Mouse (Mus musculus) erythroid progenitor cell, adult 5-6 weeks (primary cell): Measurements from ENCODE around the gene Gm9887. TPM values are rescaled to one million over a fixed set of nuclear protein-coding genes. Genes with fewer than 3 reads are reported as not detected.

ENCODE experiments used
- ATAC-seq: replicated peaks from 2 replicates; pipeline ENCODE4 v1.8.0; 2016; ENCODE audit warnings: moderate number of reproducible peaks, mild to moderate bottlenecking, moderate TSS enrichment, inconsistent platforms; ENCODE audit not compliant: poor library complexity, low FRiP score, severe bottlenecking
- total RNA-seq, 2 experiments: library from RNA; stranded (forward) in 1 of 2; stranded (reverse) in 1 of 2; fragments of 150-400 nt in 1 of 2; fragments of 186-747, 209-891 nt in 1 of 2; gene quantifications; 2 replicates each; pipeline versions ENCODE4 v1.2.3 to v1.2.4; 2015 to 2017; ENCODE audit warnings: low replicate concordance in 2 of 2

Gm9887 gene
- total RNA-seq, 2 experiments from 2014 or later = not detected

- 0 out of 2 replicates have a peak, but pooled peaks have one; percentile 5 for ATAC-seq
Measured at GRCm38 (mm10) chr12:69362388-69362787, 9.9 kb downstream of the Gm9887 start.

DNA sequence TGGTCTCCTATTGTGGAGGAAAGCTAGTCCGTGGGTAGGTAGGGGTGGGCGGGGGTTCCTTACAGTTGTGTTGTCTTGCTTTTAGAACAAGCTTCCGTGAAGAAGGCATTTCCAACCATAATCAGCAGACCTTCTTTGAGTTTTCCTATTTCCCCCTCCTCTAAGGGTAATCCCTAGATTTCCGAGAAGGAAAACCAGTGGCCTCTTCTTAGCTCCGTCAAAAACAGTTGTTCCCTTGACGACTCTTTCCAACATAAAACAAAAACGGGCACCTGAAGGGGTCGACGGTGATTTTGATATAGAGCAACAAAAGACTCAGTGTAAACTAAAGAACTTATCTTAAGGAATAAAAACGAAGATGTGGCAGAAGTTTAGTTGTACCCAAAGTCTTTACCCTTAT is 10.3 kb downstream of the Gm9887 start:
- ATAC-seq = no peak

- peak; percentile 82 for ATAC-seq
Measured at GRCm38 (mm10) chr12:69360997-69361899, 11.0 kb downstream of the Gm9887 start.

GRCm38 (mm10) chr12:69360655-69360996 is 11.6 kb downstream of the Gm9887 start:
- no peak for ATAC-seq

DNA sequence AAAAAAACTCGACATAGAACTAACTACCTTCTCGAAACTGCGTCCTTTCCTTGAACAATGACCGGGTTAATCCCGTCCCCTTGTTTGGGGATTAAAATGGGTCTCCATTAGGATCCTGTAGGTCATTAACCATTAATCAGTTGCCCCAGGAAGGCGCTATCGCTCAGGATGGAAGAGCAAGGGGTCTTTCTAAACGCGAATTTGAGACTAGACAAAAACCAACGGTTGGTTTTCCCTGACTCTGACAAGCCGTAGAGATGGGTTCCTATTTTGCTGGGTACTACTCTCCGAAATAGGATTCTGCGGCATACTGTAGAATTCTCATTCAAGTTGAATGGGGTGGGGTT is 15.0 kb downstream of the Gm9887 start:
- peak; percentile 36 for ATAC-seq

DNA sequence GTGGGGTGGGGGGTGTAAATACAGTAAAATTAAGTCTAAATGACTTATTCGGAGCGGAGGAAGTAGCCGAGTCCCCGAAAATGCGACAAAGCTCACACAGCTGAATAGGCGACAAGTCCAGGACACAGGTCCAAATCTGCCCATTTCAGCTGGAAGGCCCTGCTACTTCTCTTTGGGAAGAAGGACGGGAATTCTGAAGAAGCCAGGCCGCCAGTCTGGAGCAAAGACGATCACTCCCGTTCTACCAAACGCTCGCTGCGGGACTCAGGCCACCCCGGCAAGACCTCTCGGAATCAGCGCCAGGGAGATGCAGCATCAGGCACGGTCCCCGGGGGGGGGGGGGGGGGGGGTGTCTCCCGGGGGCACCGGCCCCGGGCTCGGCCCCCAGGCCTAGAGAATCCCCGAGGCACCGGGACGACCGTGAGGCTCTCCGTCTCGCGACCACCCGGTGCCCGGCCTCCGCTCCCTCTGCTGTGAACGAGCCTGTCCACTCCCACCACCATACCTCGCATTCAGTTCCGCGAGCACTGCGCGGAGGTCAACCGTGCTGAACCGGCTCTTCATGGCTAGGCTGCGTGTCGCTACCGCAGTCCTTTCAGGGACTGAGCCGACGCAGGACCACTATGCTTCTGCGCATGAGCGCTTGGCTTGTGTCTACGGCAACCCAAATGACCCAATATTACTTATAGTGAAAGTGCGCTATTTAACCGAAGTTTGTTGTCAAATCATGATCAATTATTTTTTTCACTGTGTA is 15.5 kb downstream of the Gm9887 start, which contains the start of gene Nemf:
TSS of gene Nemf (minus strand) at position 620 of the 754 bp plus-strand sequence.
- ATAC-seq = peak; percentile 75

GRCm38 (mm10) chr12:69351685-69352084 is 20.6 kb downstream of the Gm9887 start:
- no peak for ATAC-seq

DNA sequence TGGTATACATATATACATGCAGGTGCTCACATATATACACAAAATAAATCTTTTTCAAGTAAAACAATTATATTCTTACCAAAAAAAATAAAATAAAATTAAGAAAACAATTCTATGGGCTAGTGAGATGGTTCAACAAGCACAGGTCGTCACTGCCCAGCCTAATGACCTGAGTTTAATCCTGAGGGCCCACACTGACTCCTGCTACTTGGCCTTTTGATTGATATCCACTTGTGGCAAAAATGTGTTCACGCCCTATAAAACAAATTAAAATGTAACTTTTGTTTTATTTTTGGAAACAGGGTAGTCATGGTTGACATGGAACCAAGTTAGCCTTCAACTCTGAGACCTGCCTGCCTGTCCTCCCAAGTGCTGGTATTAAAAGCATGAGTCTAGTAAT is 22.3 kb downstream of the Gm9887 start:
- ATAC-seq = no peak

DNA sequence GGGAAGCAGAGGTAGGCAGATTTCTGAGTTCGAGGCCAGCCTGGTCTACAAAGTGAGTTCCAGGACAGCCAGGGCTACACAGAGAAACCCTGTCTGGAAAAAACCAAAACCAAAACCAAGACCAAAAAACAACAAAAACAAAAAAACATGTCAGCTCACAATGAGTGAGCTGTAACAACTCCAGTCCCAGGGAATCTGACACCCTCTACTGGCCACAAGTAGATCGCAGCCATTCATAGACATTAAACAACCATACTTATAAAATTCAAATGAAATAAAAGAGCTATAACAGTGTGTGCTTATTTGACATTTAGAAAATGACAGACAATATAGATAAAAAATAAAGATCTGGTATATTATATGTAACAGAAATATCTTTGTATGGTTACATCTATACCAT is 38.7 kb downstream of the Gm9887 start:
- ATAC-seq = peak; percentile 85

- no peak for ATAC-seq
Measured at GRCm38 (mm10) chr12:69332147-69332546, 40.1 kb downstream of the Gm9887 start.

GRCm38 (mm10) chr12:69331187-69331586 is 41.1 kb downstream of the Gm9887 start:
- no peak for ATAC-seq

Other genes with a start within 250 kb of the Gm9887 start
- gene Rps29, start 213.3 kb downstream of the Gm9887 start, total RNA-seq (2015; ENCODE audit: low replicate concordance) = 901 and 1,018 TPM in 2 replicates
- 424 and 1,088 TPM in 2 replicates for gene Rps29, start 213.3 kb downstream of the Gm9887 start, total RNA-seq (2017; ENCODE audit: low replicate concordance)
- 27.0 and 43.2 TPM in 2 replicates for gene Lrr1, start 203.6 kb downstream of the Gm9887 start, total RNA-seq (2015; ENCODE audit: low replicate concordance)
- gene Lrr1, start 203.6 kb downstream of the Gm9887 start, total RNA-seq (2017; ENCODE audit: low replicate concordance) = 24.3 and 24.6 TPM in 2 replicates
- 169 and 235 TPM in 2 replicates for gene Rpl36al, start 188.4 kb downstream of the Gm9887 start, total RNA-seq (2015; ENCODE audit: low replicate concordance)
- gene Rpl36al, start 188.4 kb downstream of the Gm9887 start, total RNA-seq (2017; ENCODE audit: low replicate concordance) = 180 and 196 TPM in 2 replicates
- 19.3 and 19.5 TPM in 2 replicates for gene Mgat2, start 188.3 kb downstream of the Gm9887 start, total RNA-seq (2015; ENCODE audit: low replicate concordance)
- 15.9 and 22.3 TPM in 2 replicates for gene Mgat2, start 188.3 kb downstream of the Gm9887 start, total RNA-seq (2017; ENCODE audit: low replicate concordance)
- 4.7 TPM in 1 of 2 replicates, not detected in the other for gene Gm49383, start 175.4 kb downstream of the Gm9887 start, total RNA-seq (2015; ENCODE audit: low replicate concordance)
- 22.2 and 23.9 TPM in 2 replicates for gene Gm49383, start 175.4 kb downstream of the Gm9887 start, total RNA-seq (2017; ENCODE audit: low replicate concordance)
- gene Dnaaf2, start 174.0 kb downstream of the Gm9887 start, total RNA-seq (2015; ENCODE audit: low replicate concordance) = 2.5 and 10.9 TPM in 2 replicates
- gene Dnaaf2, start 174.0 kb downstream of the Gm9887 start, total RNA-seq (2017; ENCODE audit: low replicate concordance) = 1.4 and 2.8 TPM in 2 replicates
- 17.6 and 23.8 TPM in 2 replicates for gene Gm49384, start 168.2 kb downstream of the Gm9887 start, total RNA-seq (2015; ENCODE audit: low replicate concordance)
- 14.6 and 16.0 TPM in 2 replicates for gene Gm49384, start 168.2 kb downstream of the Gm9887 start, total RNA-seq (2017; ENCODE audit: low replicate concordance)
- 40.7 and 54.1 TPM in 2 replicates for gene Pole2, start 144.3 kb downstream of the Gm9887 start, total RNA-seq (2015; ENCODE audit: low replicate concordance)
- 38.9 and 59.2 TPM in 2 replicates for gene Pole2, start 144.3 kb downstream of the Gm9887 start, total RNA-seq (2017; ENCODE audit: low replicate concordance)
- 1.7 TPM in 1 of 2 replicates, not detected in the other for gene Klhdc1, start 131.3 kb downstream of the Gm9887 start, total RNA-seq (2015; ENCODE audit: low replicate concordance)
- 0.83 and 1.7 TPM in 2 replicates for gene Klhdc1, start 131.3 kb downstream of the Gm9887 start, total RNA-seq (2017; ENCODE audit: low replicate concordance)
- 68.7 and 75.7 TPM in 2 replicates for gene Klhdc2, start 75.8 kb downstream of the Gm9887 start, total RNA-seq (2015; ENCODE audit: low replicate concordance)
- 54.2 and 61.1 TPM in 2 replicates for gene Klhdc2, start 75.8 kb downstream of the Gm9887 start, total RNA-seq (2017; ENCODE audit: low replicate concordance)
- 56.6 and 57.3 TPM in 2 replicates for gene Nemf, start 15.3 kb downstream of the Gm9887 start, total RNA-seq (2015; ENCODE audit: low replicate concordance)
- gene Nemf, start 15.3 kb downstream of the Gm9887 start, total RNA-seq (2017; ENCODE audit: low replicate concordance) = 66.1 and 79.0 TPM in 2 replicates
- 59.5 and 60.8 TPM in 2 replicates for gene Arf6, start 308 bp downstream of the Gm9887 start, total RNA-seq (2015; ENCODE audit: low replicate concordance)
- 93.7 and 94.4 TPM in 2 replicates for gene Arf6, start 308 bp downstream of the Gm9887 start, total RNA-seq (2017; ENCODE audit: low replicate concordance)
- 3.8 and 5.0 TPM in 2 replicates for gene Vcpkmt, start 210.6 kb upstream of the Gm9887 start, total RNA-seq (2015; ENCODE audit: low replicate concordance)
- 1.7 TPM in 1 of 2 replicates, not detected in the other for gene Vcpkmt, start 210.6 kb upstream of the Gm9887 start, total RNA-seq (2017; ENCODE audit: low replicate concordance)